Mouse (Mus musculus) kidney, postnatal 10 days (tissue): ENCODE data around the gene Hint1.

Experiments used
- DNase-seq: peaks from one replicate; pipeline ENCODE4 v3.0.0; 2021; ENCODE audit warnings: mixed read lengths

Hint1 gene

DNA sequence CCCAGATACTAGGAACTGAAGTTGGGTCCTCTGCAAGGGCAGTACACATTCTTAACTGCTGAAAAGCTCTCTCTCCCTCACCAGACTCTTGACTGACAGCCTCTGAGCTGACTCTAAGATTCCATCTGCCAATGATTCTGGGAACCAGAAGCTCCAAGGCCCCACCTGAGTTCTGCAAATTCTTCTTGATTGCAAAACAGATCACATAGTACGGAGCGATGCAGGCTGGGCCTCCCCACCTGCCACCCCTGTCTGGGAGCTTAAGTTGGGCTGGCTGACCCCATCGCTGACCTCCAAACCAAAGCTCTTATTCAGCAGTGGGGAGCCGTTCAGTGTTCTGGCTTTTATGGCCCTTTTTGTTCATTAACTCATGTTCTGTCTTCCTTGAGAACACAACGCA lies 31.3 kb downstream of the Hint1 start:
- peak; percentile 66 for DNase-seq

GRCm38 (mm10) chr11:54899657-54900056 lies 33.5 kb downstream of the Hint1 start:
- no peak for DNase-seq

GRCm38 (mm10) chr11:54902333-54903323 lies 36.4 kb downstream of the Hint1 start, which contains the start of gene Gpx3:
Gene Gpx3, plus strand, starts transcription at chr11:54902453.
- peak; percentile 86 for DNase-seq

DNA sequence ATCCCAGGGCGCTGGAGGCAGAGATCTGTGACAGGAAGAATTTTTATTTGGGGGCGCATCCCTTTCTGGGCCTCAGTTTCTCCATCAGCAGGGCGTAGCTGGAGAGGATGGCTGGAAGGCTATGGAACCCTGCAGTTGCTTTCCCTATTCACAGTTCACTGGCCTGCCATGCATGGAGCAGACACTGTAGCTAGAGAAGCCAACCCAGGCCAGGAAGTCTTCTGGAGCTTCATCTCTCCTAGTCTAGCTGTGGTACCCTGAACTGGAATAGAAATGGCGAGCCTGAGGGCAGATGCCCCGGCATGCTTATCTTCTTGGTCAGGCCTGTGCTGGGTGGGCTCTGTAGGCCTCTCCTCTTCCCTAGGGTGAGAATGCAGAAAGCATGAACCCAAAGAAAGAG lies 37.2 kb downstream of the Hint1 start:
- no peak for DNase-seq

GRCm38 (mm10) chr11:54903940-54904706 lies 37.9 kb downstream of the Hint1 start:
- DNase-seq: peak; percentile 79

- no peak for DNase-seq
Observed at GRCm38 (mm10) chr11:54905086-54905485, 38.9 kb downstream of the Hint1 start.

- DNase-seq: peak; percentile 76
Observed at GRCm38 (mm10) chr11:54905931-54906330, 39.7 kb downstream of the Hint1 start.

DNA sequence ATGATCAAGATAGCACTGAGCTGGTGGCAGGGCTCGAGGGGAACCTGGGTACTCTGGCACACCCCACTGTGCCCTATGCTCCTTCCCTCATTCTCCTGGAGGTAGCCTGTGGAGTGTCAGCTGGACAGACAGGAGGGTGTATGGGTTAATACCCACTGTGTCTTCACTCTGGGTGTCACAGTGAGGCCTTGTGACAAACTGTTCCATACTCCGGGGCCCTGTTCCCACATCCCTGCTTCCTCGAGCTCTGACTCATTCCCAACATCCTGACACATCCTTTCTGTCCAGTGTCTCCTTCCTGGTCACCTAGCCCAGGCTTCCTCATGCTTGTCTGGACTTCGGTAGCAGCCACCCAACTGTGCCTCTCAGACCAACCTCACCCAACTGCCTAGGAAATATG lies 40.3 kb downstream of the Hint1 start:
- no peak for DNase-seq

DNA sequence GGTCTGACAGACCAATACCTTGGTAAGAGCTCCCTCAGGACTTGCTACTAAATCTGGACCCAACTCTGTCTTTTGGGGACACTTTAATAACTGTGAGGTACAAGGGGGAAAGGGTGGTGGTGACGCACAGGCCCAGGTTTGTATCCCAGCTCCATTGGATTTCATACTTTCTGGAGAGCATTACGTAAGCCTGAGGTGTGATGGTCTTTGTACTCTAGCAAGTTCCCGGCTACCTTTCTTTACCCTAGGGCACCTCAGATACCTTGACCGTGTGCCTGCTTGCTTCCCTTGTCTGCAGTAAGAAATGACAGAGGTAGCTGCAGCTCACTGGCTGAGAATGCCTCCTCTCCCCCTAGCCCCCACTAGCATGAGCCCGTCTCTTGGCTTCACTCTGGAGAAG lies 41.1 kb downstream of the Hint1 start:
- no peak for DNase-seq

DNA sequence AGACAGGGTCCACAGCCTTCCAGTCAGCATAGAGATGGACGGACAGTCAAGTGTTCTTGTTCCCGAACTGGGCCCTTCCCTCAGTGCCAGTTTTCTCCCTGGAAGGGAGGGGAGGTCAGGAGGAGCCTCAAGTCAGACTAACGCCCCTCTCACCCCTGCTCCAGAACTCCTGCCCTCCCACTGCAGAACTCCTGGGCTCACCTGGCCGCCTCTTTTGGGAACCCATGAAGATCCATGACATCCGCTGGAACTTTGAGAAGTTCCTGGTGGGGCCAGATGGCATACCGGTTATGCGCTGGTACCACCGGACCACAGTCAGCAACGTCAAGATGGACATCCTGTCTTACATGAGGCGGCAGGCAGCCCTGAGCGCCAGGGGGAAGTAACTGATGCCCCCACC lies 43.1 kb downstream of the Hint1 start:
- no peak for DNase-seq

GRCm38 (mm10) chr11:54910081-54910665 lies 44.0 kb downstream of the Hint1 start:
- DNase-seq: peak; percentile 14

DNA sequence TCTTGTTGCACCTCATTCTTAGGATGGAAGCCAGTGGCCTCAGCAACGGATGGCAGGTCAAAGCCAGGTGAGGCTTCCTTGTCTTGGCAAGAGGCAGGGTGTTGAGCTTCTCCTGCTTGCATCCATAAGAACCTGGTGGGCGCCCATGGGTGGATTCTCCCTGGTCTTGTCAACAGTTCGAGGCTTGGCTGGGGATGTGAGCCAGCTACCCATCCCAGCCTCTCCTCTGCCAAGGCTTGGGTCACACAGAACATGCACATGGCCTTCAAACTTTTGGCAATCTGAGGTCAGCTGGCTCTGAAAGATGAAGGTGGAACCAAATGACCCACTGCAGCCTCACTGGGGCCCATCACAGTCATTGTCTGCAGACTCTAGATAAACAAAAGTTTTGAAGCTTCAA lies 45.0 kb downstream of the Hint1 start:
- peak; percentile 25 for DNase-seq

- no peak for DNase-seq
Observed at GRCm38 (mm10) chr11:54911671-54912502, 45.7 kb downstream of the Hint1 start.

DNA sequence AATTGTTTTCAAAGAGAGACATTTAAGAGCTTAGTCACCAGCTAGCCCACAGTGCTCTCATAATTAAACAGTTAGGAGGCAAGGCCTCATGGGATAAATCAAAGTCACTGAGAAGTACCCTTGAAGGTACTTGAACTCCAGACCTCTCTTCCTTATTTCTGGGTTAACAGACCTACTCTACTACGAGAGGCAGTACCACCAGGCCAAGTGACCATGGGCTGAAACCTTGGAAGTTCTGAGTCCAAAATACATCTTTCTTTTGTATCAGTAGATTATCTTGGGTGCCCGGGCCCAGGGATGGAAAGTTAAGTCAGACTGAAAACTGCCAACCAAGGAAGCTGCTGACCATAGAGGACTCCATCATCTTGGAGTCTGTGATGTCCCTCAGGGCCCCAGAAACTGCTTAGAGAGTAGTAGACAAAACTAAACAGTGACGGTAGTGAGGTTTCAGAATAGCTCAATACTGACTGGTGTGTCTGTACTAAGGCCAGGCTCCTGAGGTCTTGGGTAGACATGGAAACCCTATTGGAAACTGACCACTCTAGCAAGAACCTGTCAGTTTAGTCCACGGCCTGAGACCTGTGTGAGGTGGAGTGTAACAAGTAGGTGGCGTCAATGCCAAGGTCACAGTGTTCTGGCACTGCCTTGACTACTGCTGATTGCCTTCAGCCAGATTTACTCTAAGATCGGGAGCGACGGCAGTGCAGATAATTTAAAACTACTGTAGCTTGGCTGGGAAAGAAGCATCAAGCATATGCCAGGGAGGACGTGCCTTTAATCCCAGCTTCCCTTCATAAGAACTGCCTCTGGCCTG lies 46.5 kb downstream of the Hint1 start:
- DNase-seq: peak; percentile 45

DNA sequence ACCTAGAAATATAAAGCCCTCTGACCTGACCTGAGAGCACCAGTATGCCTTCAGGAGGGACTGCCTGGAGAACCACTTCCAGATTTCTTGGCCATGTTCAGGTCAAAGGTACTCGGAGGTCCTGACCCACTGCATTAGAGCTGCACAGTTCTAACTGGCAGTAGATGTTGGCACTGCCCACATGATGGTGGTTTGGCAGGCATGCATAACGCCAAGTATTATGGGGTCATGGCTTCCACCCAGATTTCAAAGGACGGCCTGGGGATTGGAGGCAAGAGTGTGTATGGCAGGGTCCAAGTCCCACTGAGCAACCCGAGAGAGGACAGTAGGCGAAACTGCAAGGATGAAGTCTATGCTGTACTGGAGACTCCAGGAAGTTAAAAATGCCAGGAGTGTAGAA lies 47.7 kb downstream of the Hint1 start:
- peak; percentile 15 for DNase-seq

DNA sequence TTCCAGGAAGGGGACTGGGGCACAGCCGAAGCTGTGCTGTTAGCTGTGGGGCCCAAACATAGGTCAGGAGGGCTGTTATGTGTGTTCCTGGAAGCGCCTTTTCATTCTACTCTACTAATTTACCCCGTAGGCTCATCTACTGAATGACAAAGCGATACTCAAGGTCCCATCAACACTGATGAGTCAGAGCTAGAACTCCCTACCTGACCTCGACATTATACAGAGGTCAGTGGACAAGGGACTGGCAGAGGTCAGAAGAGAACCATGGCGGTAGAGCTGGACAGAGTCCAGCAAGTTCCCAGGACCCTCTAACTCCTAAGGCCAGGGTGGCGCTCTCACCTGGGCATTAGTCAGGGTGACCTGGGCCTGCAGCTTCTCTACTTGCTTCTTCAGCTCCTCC lies 51.3 kb downstream of the Hint1 start:
- no peak for DNase-seq

DNA sequence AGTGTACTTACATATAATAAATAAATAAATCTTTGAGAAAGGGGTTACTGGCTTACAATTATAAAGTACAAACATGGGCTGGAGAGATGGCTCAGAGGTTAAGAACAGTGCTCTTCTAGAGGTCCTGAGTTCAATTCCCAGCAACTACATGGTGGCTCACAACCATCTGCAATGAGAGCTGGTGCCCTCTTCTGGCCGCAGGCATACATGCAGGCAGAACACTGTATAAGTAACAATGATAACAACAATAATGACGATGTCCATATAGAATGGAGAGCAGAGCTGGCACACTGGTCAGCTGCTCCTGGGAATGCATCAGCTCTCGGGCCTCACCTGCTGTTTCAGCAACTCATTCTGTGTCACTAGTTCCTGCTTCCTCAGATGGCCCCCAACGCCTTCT lies 52.1 kb downstream of the Hint1 start:
- DNase-seq: no peak
